Mouse (Mus musculus): ENCODE data around the gene Card10. TPM values are rescaled to one million over a fixed set of nuclear protein-coding genes. Genes with fewer than 3 reads are reported as not detected.

The Card10 gene
- total RNA-seq, 2 experiments from 2014 or later: 4.8 to 4.9 TPM

GRCm38 (mm10) chr15:78740662-78741061 is 62.2 kb downstream of the Card10 start:
- DNase-seq (ENCODE audit: low spot score in 2 of 2): no peak

GRCm38 (mm10) chr15:78737146-78737545 is 65.7 kb downstream of the Card10 start:
- DNase-seq (ENCODE audit: low spot score in 2 of 2): no peak

GRCm38 (mm10) chr15:78736681-78737100 is 66.2 kb downstream of the Card10 start:
- DNase-seq (ENCODE audit: low spot score in 2 of 2): no peak

- no peak for DNase-seq (ENCODE audit: low spot score in 2 of 2)
Measured at GRCm38 (mm10) chr15:78736181-78736579, 66.7 kb downstream of the Card10 start.

- no peak for DNase-seq (ENCODE audit: low spot score in 2 of 2)
Measured at GRCm38 (mm10) chr15:78735431-78736180, 67.2 kb downstream of the Card10 start.

- no peak for DNase-seq (ENCODE audit: low spot score in 2 of 2)
Measured at GRCm38 (mm10) chr15:78731830-78732229, 71.0 kb downstream of the Card10 start.

- DNase-seq (ENCODE audit: low spot score in 2 of 2): no peak
Measured at GRCm38 (mm10) chr15:78730315-78731049, 72.4 kb downstream of the Card10 start.

- DNase-seq (ENCODE audit: low spot score in 2 of 2): no peak
Measured at GRCm38 (mm10) chr15:78726697-78727096, 76.1 kb downstream of the Card10 start.

Other genes starting within 250 kb of the Card10 start
- 1 to 10 TPM; 2.9 to 4.6 TPM for gene Rac2, start 230.3 kb downstream of the Card10 start, total RNA-seq (2021)
- 10 to 100 TPM; 10.1 to 10.4 TPM for gene Cyth4, start 206.0 kb downstream of the Card10 start, total RNA-seq (2021)
- 100 to 1,000 TPM; 165 to 168 TPM for gene Elfn2, start 84.3 kb downstream of the Card10 start, total RNA-seq (2021)
- gene Mfng, start 29.6 kb downstream of the Card10 start, total RNA-seq (2021): 1 to 10 TPM; 3.8 to 4.2 TPM
- gene Cdc42ep1, start 39.6 kb upstream of the Card10 start, total RNA-seq (2021): 10 to 100 TPM; 15.3 to 16.3 TPM
- not detected for gene Lgals2, start 52.5 kb upstream of the Card10 start, total RNA-seq (2021)
- 10 to 100 TPM; 64.6 to 67.2 TPM for gene Gga1, start 74.1 kb upstream of the Card10 start, total RNA-seq (2021)
- gene Gm49510, start 96.6 kb upstream of the Card10 start, total RNA-seq (2021): under 1 TPM in 1 of 2 experiments, not detected in 1; 0.52 TPM
- 10 to 100 TPM; 33.8 to 39.9 TPM for gene Sh3bp1, start 96.7 kb upstream of the Card10 start, total RNA-seq (2021)
- 100 to 1,000 TPM; 178 to 191 TPM for gene Pdxp, start 110.9 kb upstream of the Card10 start, total RNA-seq (2021)
- 10 to 100 TPM; 26.4 to 26.8 TPM for gene Lgals1, start 123.7 kb upstream of the Card10 start, total RNA-seq (2021)
- gene Nol12, start 131.9 kb upstream of the Card10 start, total RNA-seq (2021): 10 to 100 TPM; 37.3 to 44.0 TPM
- 10 to 100 TPM; 11.0 to 11.3 TPM for gene Triobp, start 144.7 kb upstream of the Card10 start, total RNA-seq (2021)
- gene H1f0, start 225.4 kb upstream of the Card10 start, total RNA-seq (2021): 10 to 100 TPM; 79.6 to 93.8 TPM
- under 1 TPM; 0.82 to 0.98 TPM for gene Galr3, start 238.8 kb upstream of the Card10 start, total RNA-seq (2021)